Mouse (Mus musculus) adrenal gland, adult (tissue): ENCODE results near the gene Zfp966.
"Not testable (repeated sequence)": the region's sequence is repeated elsewhere in the genome, so short reads cannot be mapped to it uniquely, and the experiment has no call there.

ENCODE experiments used
- DNase-seq, 2 experiments: peaks; one replicate each; pipeline ENCODE4 v3.0.0; 2022 to 2023; ENCODE audit warnings: low spot score in 1 of 2; ENCODE audit not compliant: inconsistent age in 2 of 2

The Zfp966 gene

DNA sequence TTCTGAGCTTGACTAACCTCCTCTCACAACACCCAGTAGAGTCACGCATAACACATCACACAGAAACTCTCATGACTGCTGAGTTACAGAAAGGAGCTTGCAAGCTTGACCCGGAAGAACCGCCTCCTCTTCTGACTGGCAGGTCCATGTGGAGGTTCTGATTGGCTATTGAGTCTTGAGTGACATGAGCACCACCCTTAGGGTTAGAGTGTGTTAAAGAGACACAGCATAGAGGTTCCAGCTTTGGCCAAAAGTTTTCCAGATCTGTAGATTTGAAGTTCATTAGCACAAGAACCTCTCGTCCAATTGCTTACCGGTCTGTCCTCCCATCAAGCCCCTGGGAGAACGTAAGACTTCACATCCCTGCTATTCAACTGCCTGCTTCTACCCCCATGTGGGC, at the start of gene Zfp966:
Zfp966 (minus strand) TSS at position 101 of the 400 bp plus-strand sequence.
- not testable (repeated sequence) for DNase-seq

DNA sequence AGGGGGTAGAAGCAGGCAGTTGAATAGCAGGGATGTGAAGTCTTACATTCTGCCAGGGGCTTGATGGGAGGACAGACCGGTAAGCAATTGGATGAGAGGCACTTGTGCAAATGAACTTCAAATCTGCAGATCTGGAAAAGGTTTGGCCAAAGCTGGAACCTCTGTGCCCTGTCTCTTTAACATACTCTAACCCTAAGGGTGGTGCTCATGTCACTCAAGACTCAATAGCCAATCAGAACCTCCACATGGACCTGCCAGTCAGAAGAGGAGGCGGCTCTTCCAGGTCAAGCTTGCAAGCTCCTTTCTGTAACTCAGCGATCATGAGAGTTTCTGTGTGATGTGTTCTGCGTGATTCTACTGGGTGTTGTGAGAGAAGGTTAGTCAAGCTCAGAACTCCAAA, 34.1 kb upstream of the Zfp966 start, which contains the start of gene Gm2026:
Gm2026 (plus strand) TSS at position 301 of the 400 bp plus-strand sequence.
- DNase-seq: not testable (repeated sequence)

DNA sequence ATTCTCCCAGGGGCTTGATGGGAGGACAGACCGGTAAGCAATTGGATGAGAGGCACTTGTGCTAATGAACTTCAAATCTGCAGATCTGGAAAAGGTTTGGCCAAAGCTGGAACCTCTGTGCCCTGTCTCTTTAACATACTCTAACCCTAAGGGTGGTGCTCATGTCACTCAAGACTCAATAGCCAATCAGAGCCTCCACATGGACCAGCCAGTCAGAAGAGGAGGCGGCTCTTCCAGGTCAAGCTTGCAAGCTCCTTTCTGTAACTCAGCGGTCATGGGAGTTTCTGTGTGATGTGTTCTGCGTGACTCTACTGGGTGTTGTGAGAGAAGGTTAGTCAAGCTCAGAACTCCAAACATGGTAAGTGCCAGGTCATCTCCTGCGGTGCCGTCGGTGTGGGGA, 61.9 kb downstream of the Zfp966 start, which contains the start of gene Gm6710:
Gm6710 (plus strand) TSS at position 196 of the 400 bp plus-strand sequence.
- not testable (repeated sequence) for DNase-seq
